Mouse (Mus musculus): ENCODE results near the gene Pdp2. TPM values are rescaled to one million over a fixed set of nuclear protein-coding genes. Genes with fewer than 3 reads are reported as not detected.
"Not testable (repeated sequence)": the region's sequence is repeated elsewhere in the genome, so short reads cannot be mapped to it uniquely, and the experiment has no call there.

Gene Pdp2
- polyA plus RNA-seq, 1 experiment from 2014 or later, result 8.6 TPM

DNA sequence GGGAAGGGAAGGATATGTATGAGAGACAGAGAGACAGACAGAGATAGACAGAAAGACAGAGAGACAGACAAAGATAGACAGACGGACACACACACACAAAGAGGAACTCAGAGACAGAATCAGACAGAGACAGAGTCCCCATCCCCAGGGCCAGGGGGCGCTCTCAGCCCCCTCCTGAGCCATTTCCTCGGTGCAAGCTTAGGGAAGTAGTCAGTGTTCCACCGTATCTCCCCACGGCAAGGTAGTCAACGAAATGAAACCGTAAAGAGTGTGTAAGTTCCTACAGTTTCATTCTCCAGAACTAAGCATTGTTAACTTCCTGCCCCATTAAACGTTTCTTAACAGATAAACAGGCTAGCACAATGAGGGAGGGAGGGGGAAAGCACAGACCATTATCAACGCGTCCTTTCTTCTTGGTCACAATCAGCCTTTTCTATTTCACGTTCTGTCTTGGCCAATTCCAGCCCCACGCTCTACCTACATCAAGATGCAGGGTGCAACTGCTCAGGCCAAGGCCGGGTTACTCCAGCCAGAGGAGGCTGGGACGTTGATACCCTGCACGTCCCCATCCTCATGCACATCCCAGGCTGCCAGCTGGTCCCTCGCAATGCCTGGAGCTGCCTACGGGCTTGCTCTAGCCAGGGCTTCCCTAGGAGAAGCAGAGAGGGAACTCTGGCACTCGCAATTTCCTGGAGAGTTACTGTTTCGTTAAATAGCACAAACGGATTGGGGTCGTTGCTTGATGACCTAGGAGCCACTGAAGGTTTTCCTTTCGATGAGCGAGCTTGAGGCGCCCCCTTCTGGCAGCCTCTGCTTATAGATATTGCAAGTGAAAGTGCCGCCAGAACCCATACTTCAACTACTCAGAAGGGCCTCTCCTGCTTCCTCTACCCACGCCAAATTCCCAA is 20.6 kb upstream of the Pdp2 start:
- peak overlapping the region; percentile 49 for H3K4me3 ChIP-seq
- no peak overlapping the region for H3K27ac ChIP-seq (ENCODE audit: poor library complexity, severe bottlenecking)
- H3K9ac ChIP-seq, result peak overlapping the region; percentile 42; the same call in 1 of the 2 replicates
- no peaks in the 10 kb centered on the region for H3K36me3 ChIP-seq
- ATAC-seq (ENCODE audit: insufficient number of reproducible peaks, low FRiP score), result peak; percentile 63; the same call in 1 of the 2 replicates
- H3K4me2 ChIP-seq, result peak overlapping the region; percentile 89
- no peaks in the 10 kb centered on the region for H3K27me3 ChIP-seq (replicated peaks)
- WGBS, result 5% methylated on average over 26 of the region's 26 CpGs
- no peaks in the 10 kb centered on the region for H3K9me3 ChIP-seq (replicated peaks)
- H3K4me1 ChIP-seq (replicated peaks), result 0 out of 2 replicates have a peak, but pooled peaks cover 3% of the 10 kb centered on the region

DNA sequence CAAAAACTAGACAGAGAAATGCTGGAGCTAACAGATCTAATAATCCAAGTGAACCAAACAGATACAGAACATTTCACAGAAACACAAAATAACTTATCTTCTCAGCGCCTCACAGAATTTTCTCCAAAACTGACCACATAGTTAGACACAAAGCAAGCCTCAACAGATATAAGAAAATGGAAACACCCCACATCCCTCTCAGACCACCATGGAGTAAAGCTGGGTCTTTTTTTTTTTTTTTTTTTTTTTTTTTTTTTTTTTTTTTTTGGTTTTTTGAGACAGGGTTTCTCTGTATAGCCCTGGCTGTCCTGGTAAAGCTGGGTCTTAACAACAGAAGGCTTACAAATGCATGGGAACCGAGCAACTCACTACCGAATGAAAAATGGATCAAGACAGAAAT is 14.4 kb upstream of the Pdp2 start:
- WGBS, result 85% methylated on average over 3 of the region's 3 CpGs
- Histone ChIP-seq H3K9me3 (replicated peaks) (no peaks in the 10 kb centered on the region), H3K4me1 (replicated peaks) (no peaks in the 10 kb centered on the region), H3K36me3 (no peaks in the 10 kb centered on the region), H3K9ac (no peak overlapping the region), H3K4me2 (no peak overlapping the region), H3K4me3 (no peak overlapping the region), H3K27me3 (replicated peaks) (no peaks in the 10 kb centered on the region), H3K27ac (ENCODE audit: poor library complexity, severe bottlenecking) (no peak overlapping the region)
- ATAC-seq (ENCODE audit: insufficient number of reproducible peaks, low FRiP score), result no peak

DNA sequence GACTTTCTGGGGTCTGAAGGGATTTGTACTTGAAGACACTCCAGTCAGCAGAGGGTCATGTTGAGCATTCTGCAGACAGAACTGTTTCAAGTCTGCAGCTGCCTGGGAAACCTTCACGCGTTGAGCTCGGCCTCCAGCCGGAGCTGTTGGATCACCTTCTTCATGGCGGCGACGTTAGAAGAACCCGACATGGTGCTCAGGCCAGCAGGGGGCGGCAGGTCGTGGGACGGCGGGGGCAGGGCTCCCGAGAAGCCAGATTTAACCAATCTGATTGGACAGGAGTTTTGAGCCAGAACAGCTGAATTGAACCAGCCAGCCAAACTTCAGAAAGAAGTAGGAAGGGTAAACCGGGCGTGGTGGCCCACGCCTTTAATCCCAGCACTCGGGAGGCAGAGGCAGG is 13.6 kb upstream of the Pdp2 start:
- H3K4me1 ChIP-seq (replicated peaks); H3K27ac ChIP-seq (ENCODE audit: poor library complexity, severe bottlenecking); H3K4me3 ChIP-seq; H3K27me3 ChIP-seq (replicated peaks); H3K4me2 ChIP-seq; ATAC-seq (ENCODE audit: insufficient number of reproducible peaks, low FRiP score); H3K9ac ChIP-seq; H3K9me3 ChIP-seq (replicated peaks); H3K36me3 ChIP-seq: not testable (repeated sequence)
- 69% methylated on average over 17 of the region's 17 CpGs for WGBS

DNA sequence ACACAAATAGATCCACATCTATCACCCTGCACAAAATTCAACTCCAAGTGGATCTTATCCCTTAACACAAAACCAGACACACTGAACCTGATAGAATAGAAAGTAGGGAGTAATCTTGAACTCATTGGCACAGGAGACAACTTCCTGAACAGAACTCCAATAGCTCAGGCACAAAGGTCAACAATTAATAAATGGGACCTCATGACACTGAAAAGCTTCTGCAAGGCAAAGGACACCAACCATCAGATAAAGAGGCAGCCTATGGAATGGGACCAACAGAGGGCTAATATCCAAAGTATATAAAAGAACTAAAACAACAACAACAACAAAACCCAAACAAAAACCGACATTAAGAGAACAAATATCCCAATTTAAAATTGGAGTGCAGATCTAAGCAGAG is 6.7 kb upstream of the Pdp2 start:
- Histone ChIP-seq H3K9ac (no peak overlapping the region), H3K9me3 (replicated peaks) (0 out of 2 replicates have a peak, but pooled peaks cover 4% of the 10 kb centered on the region), H3K4me1 (replicated peaks) (no peaks in the 10 kb centered on the region), H3K27ac (ENCODE audit: poor library complexity, severe bottlenecking) (no peak overlapping the region), H3K36me3 (no peaks in the 10 kb centered on the region), H3K4me2 (no peak overlapping the region), H3K27me3 (replicated peaks) (no peaks in the 10 kb centered on the region), H3K4me3 (no peak overlapping the region)
- no peak for ATAC-seq (ENCODE audit: insufficient number of reproducible peaks, low FRiP score)
- 53% methylated on average over 1 of the region's 1 CpGs for WGBS

DNA sequence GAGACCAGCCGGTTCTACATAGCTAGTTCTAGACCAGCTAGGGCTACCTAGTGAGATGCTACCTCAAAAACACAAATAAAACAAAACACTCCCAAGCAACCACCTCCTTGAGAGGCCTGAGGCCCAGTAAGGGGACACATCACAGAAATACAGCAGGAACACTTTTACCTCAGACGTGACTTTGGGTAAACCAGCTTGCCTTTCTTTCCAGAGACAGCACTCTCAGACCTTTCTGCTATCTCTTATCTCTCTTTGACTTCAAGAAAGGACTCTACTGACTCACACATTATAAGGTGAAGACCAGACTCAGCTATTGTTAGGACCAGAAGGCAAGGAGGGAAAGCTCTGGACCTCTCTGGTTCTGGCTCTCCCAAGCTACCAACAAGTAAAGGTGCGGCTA is 967 bp upstream of the Pdp2 start:
- 78% methylated on average over 3 of the region's 3 CpGs for whole genome bisulfite sequencing
- Histone ChIP-seq H3K4me3 (no peak overlapping the region), H3K27me3 (replicated peaks) (no peaks in the 10 kb centered on the region), H3K36me3 (peaks cover 17% of the 10 kb centered on the region), H3K27ac (ENCODE audit: poor library complexity, severe bottlenecking) (no peak overlapping the region), H3K9me3 (replicated peaks) (no peaks in the 10 kb centered on the region), H3K4me1 (replicated peaks) (peaks cover 14% of the 10 kb centered on the region), H3K4me2 (no peak overlapping the region), H3K9ac (no peak overlapping the region)
- no peak for ATAC-seq (ENCODE audit: insufficient number of reproducible peaks, low FRiP score)

DNA sequence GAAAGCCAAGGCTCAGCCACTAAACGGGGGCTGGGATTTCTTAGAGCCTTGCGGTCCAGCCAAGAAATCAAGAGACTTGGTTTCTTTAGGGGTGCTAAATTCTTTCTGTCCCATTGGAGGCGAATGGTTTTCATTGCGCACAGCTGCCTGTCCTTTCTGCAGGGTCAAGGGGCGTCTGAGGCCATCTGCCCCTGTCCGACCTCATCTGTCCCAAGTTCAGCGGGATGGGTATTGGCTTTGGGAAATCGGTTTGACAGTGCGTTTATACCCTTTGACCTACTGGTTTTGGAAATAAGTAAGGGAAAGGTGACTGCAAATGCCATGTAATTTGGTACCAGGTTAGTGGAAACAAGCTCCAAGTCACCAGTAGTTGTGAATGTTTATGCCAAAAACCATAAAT is 605 bp downstream of the Pdp2 start:
- Histone ChIP-seq H3K4me3 (peak overlapping the region; percentile 81), H3K4me2 (peak overlapping the region; percentile 88), H3K9ac (peak overlapping the region; percentile 75), H3K27ac (ENCODE audit: poor library complexity, severe bottlenecking) (peak overlapping the region; percentile 74), H3K4me1 (replicated peaks) (peaks cover 14% of the 10 kb centered on the region), H3K36me3 (peaks cover 29% of the 10 kb centered on the region), H3K9me3 (replicated peaks) (no peaks in the 10 kb centered on the region), H3K27me3 (replicated peaks) (no peaks in the 10 kb centered on the region)
- 4% methylated on average over 9 of the region's 9 CpGs for WGBS
- ATAC-seq (ENCODE audit: insufficient number of reproducible peaks, low FRiP score), result no peak

DNA sequence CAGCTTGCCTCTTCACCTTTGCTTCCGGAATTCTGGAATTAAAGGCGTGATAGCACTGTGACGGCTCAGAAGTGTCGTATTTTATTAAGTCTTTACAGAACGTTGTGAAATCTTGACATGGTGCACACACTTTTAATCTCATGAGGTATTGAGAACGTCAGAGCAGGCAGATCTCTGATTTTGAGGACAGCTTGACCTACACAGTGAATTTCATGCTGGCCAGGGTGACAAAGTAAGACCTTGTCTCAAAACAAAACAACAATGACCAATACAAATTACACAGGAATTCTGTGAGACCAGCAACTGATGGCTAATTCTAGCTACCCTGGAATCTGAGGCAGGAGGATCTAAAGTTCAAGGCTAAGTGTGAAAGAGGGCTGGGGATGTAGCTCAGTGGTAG is 1.3 kb downstream of the Pdp2 start:
- Histone ChIP-seq H3K4me3 (no peak overlapping the region), H3K9ac (no peak overlapping the region), H3K4me1 (replicated peaks) (peaks cover 14% of the 10 kb centered on the region), H3K9me3 (replicated peaks) (no peaks in the 10 kb centered on the region), H3K36me3 (peaks cover 29% of the 10 kb centered on the region), H3K27ac (ENCODE audit: poor library complexity, severe bottlenecking) (no peak overlapping the region), H3K4me2 (peak overlapping the region; percentile 33; the same call in 1 of the 2 replicates), H3K27me3 (replicated peaks) (no peaks in the 10 kb centered on the region)
- 75% methylated on average over 6 of the region's 6 CpGs for WGBS
- ATAC-seq (ENCODE audit: insufficient number of reproducible peaks, low FRiP score), result no peak

DNA sequence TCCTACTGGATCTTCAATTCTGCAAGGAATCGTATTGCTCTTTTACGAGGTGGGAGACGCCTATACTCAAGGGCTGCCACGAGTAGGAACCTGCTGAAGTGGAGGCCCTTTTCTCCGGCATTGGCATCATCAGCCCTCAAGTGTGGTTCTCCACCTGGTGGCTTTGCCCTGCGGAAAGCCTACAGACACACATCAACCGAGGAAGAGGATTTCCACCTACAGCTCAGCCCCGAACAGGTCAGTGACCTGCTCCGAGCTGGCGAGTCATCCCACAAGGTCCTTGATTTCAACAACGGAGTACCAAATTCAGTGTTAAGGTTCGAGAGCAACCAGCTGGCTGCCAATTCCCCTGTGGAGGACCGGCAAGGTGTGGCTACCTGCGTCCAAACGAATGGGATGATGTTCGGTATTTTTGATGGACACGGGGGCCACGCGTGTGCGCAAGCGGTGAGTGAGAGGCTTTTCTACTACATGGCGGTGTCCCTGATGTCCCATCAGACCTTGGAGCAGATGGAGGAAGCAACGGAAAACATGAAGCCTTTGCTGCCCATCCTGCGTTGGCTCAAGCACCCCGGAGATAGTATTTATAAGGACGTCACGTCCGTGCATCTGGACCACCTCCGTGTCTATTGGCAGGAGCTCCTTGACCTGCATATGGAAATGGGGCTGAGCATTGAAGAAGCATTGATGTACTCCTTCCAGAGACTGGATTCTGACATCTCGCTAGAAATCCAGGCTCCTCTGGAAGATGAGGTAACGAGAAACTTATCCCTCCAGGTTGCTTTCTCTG is 2.5 kb downstream of the Pdp2 start:
- no peak overlapping the region for H3K9ac ChIP-seq
- no peaks in the 10 kb centered on the region for H3K9me3 ChIP-seq (replicated peaks)
- peaks cover 29% of the 10 kb centered on the region for H3K36me3 ChIP-seq
- H3K4me3 ChIP-seq, result no peak overlapping the region
- H3K4me2 ChIP-seq, result no peak overlapping the region
- no peak overlapping the region for H3K27ac ChIP-seq (ENCODE audit: poor library complexity, severe bottlenecking)
- no peak for ATAC-seq (ENCODE audit: insufficient number of reproducible peaks, low FRiP score)
- 93% methylated on average over 31 of the region's 31 CpGs for WGBS
- H3K27me3 ChIP-seq (replicated peaks), result no peaks in the 10 kb centered on the region
- peaks cover 14% of the 10 kb centered on the region for H3K4me1 ChIP-seq (replicated peaks)

DNA sequence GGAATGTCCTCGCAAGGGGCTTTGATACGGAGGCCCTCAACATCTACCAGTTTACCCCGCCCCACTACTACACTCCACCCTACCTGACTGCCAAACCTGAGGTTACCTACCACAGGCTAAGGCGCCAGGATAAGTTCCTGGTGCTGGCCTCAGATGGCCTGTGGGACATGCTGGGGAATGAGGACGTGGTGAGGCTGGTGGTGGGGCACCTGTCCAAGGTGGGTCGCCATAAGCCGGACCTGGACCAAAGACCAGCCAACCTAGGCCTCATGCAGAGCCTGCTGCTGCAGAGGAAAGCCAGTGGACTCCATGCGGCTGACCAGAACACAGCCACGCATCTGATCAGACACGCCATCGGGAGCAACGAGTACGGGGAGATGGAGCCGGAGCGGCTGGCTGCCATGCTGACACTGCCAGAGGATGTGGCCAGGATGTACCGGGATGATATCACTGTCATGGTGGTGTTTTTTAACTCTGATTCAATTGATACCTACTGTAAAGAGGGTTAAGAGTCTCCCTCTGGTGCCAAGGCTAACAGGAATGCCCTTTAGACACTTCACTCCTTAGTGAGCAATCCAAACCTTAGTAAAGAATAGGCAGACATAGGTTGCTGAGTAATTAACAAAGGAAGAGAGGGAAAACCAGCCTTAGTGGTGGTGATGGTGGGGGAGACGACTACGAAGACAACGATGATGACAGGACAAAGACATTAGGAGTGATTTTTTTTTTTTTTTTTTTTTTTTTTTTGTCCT is 3.5 kb downstream of the Pdp2 start:
- H3K4me3 ChIP-seq, result no peak overlapping the region
- peaks cover 29% of the 10 kb centered on the region for H3K36me3 ChIP-seq
- ATAC-seq (ENCODE audit: insufficient number of reproducible peaks, low FRiP score), result no peak
- H3K4me2 ChIP-seq, result no peak overlapping the region
- H3K27ac ChIP-seq (ENCODE audit: poor library complexity, severe bottlenecking), result no peak overlapping the region
- WGBS, result 95% methylated on average over 19 of the region's 19 CpGs
- no peaks in the 10 kb centered on the region for H3K9me3 ChIP-seq (replicated peaks)
- H3K4me1 ChIP-seq (replicated peaks), result peaks cover 14% of the 10 kb centered on the region
- H3K9ac ChIP-seq, result no peak overlapping the region
- no peaks in the 10 kb centered on the region for H3K27me3 ChIP-seq (replicated peaks)

DNA sequence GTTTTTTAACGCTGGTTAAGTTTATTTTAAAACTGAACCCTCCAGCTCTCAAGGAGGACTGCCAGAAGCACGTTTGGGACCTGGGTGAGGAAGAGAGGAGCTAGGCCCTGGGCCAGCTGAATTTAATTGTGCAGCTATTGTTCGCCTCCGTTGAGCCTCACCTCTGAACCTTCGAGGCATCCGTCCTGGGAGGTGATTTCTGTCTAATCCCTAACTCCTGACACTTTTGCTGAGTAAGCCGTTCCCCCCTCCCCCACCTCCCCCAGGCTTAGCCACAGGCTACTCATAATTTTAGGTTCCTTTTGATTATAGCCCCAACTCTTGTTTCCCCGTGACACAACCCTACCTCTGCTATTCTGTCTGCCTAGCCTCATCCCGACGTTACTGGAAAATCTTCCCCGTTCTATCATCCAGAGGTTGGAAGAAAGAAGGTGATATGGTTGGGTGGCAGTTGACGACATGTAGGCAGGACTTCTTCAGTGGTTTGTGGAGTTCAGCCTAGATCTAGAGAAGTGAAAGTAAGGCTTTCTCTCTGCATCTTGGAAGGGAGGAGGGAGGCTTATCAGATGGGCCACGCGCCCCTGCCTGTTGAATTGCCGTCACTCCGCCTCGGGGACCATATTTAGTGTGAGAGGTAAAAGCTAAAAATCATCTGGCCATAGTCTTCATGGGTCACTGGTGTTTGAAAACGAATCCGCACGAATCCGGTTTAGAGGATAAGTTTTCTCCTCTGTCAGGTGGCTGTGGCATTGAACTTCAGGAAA is 4.7 kb downstream of the Pdp2 start:
- Histone ChIP-seq H3K27ac (ENCODE audit: poor library complexity, severe bottlenecking) (no peak overlapping the region), H3K36me3 (peaks cover 29% of the 10 kb centered on the region), H3K4me1 (replicated peaks) (peaks cover 10% of the 10 kb centered on the region), H3K4me2 (no peak overlapping the region), H3K9ac (no peak overlapping the region), H3K9me3 (replicated peaks) (no peaks in the 10 kb centered on the region), H3K27me3 (replicated peaks) (no peaks in the 10 kb centered on the region), H3K4me3 (no peak overlapping the region)
- 85% methylated on average over 21 of the region's 21 CpGs for WGBS
- ATAC-seq (ENCODE audit: insufficient number of reproducible peaks, low FRiP score), result no peak
